Mouse (Mus musculus) liver, embryonic 13.5 days (tissue): ENCODE measurements around the gene Emc4. TPM values are rescaled to one million over a fixed set of nuclear protein-coding genes. Genes with fewer than 3 reads are reported as not detected.

Experiments used
- ATAC-seq: fragments of 200-750 bp; cut with Nextera tagmentation; 2 replicates; pipeline ENCODE4 v1.8.0; 2017; ENCODE audit warnings: low read depth, mild to moderate bottlenecking, moderate number of reproducible peaks, moderate library complexity
- DNase-seq: peaks from one replicate; pipeline ENCODE4 v3.0.0; 2022
- H3K27ac ChIP-seq: fragments of 300-500 bp; sonication (generic); 2 replicates; pipeline ENCODE4 v1.5.1; 2015; ENCODE audit warnings: moderate library complexity, mild to moderate bottlenecking, inconsistent platforms
- H3K27me3 ChIP-seq: fragments of 300-500 bp; sonication (generic); 2 replicates; pipeline ENCODE4 v1.6.1; 2015; ENCODE audit warnings: mild to moderate bottlenecking, inconsistent platforms
- H3K36me3 ChIP-seq: fragments of 300-500 bp; sonication (generic); 2 replicates; pipeline ENCODE4 v1.6.1; 2015; ENCODE audit warnings: mild to moderate bottlenecking, inconsistent platforms
- H3K4me1 ChIP-seq: fragments of 300-500 bp; sonication (generic); replicated peaks from 2 replicates; pipeline ENCODE4 v1.6.1; 2015; ENCODE audit warnings: inconsistent platforms
- H3K4me2 ChIP-seq: fragments of 300-500 bp; sonication (generic); 2 replicates; pipeline ENCODE4 v1.6.1; 2015; ENCODE audit warnings: inconsistent platforms, mild to moderate bottlenecking, moderate library complexity
- H3K4me3 ChIP-seq: fragments of 300-500 bp; sonication (generic); replicated peaks from 2 replicates; pipeline ENCODE4 v1.5.1; 2015; ENCODE audit warnings: mild to moderate bottlenecking, inconsistent platforms
- H3K9ac ChIP-seq: fragments of 300-500 bp; sonication (generic); 2 replicates; pipeline ENCODE4 v1.6.1; 2015; ENCODE audit warnings: mild to moderate bottlenecking, inconsistent platforms
- H3K9me3 ChIP-seq: fragments of 300-500 bp; sonication (generic); replicated peaks from 2 replicates; pipeline ENCODE4 v1.6.1; 2016; ENCODE audit warnings: inconsistent platforms
- WGBS: fragments of 180-500 bp; shearing (Covaris S2); methylation state at CpG from one replicate; pipeline ENCODE4 v1.1.7; 2015; ENCODE audit not compliant: insufficient replicate concordance; 5-methylcytosine and 5-hydroxymethylcytosine counted together
- polyA plus RNA-seq: library from polyadenylated mRNA; unstranded; fragments of >200 nt; fragmentation: Nextera tagmentation; extraction: Ambion mirVana; gene quantifications from 2 replicates; pipeline ENCODE4 v1.2.1, GENCODE M21; 2015

The Emc4 gene
- polyA plus RNA-seq, result 48.0 and 50.9 TPM in 2 replicates

GRCm38 (mm10) chr2:112367726-112368673 lies at the start of gene Emc4:
Emc4 (minus strand) TSS chr2:112368027.
- Histone ChIP-seq H3K27me3 (no peaks in the 10 kb centered on the region; the same call in 1 of the 2 replicates), H3K4me1 (peaks cover 23% of the 10 kb centered on the region), H3K27ac (peak within 1 kb of the TSS; percentile 77), H3K4me2 (peak within 1 kb of the TSS; percentile 80), H3K9me3 (no peaks in the 10 kb centered on the region), H3K4me3 (peak within 1 kb of the TSS; percentile 87), H3K36me3 (peaks cover 23% of the 10 kb centered on the region), H3K9ac (peak within 1 kb of the TSS; percentile 85)
- ATAC-seq (peak; percentile 85), DNase-seq (peak; percentile 82)
- WGBS, result under 1% methylated on average over 46 of the region's 46 CpGs

DNA sequence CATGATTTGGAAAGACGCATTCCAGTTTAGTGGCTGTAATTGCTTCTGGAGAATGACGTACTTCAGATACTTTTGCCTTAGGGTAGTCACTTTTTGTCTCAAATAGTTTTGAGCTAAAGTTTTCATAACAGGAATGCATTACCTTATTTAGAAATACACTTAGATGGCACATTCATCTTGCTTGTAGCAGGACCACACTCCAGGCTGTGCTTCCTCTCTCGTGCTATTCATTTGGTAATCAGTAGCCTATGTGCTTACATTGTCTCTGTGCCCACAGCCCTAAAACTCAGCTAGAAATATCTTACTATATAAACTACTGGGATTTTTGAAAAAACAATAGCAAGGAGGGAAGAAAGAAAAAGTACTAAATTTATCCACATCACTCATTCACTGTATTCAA lies 39.2 kb upstream of the Emc4 start:
- Histone ChIP-seq H3K9me3 (no peaks in the 10 kb centered on the region), H3K4me1 (no peaks in the 10 kb centered on the region), H3K36me3 (peaks cover 32% of the 10 kb centered on the region), H3K4me2 (no peak overlapping the region), H3K27me3 (no peaks in the 10 kb centered on the region), H3K27ac (no peak overlapping the region), H3K4me3 (no peak overlapping the region), H3K9ac (no peak overlapping the region)
- DNase-seq (no peak), ATAC-seq (no peak)
- 87% methylated on average over 3 of the region's 3 CpGs for WGBS

- WGBS, result 10% methylated on average over 1 of the region's 1 CpGs
- no peaks in the 10 kb centered on the region for H3K36me3 ChIP-seq
- H3K4me1 ChIP-seq, result peaks cover 15% of the 10 kb centered on the region
- H3K9me3 ChIP-seq, result no peaks in the 10 kb centered on the region
- ATAC-seq (no peak), DNase-seq (no peak)
- peak overlapping the region; percentile 13; the same call in 1 of the 2 replicates for H3K27ac ChIP-seq
- no peak overlapping the region for H3K9ac ChIP-seq
- no peak overlapping the region for H3K4me2 ChIP-seq
- no peak overlapping the region for H3K4me3 ChIP-seq
- H3K27me3 ChIP-seq, result no peaks in the 10 kb centered on the region
These were observed 28.8 kb upstream of the Emc4 start for GRCm38 (mm10) chr2:112396649-112397048.

DNA sequence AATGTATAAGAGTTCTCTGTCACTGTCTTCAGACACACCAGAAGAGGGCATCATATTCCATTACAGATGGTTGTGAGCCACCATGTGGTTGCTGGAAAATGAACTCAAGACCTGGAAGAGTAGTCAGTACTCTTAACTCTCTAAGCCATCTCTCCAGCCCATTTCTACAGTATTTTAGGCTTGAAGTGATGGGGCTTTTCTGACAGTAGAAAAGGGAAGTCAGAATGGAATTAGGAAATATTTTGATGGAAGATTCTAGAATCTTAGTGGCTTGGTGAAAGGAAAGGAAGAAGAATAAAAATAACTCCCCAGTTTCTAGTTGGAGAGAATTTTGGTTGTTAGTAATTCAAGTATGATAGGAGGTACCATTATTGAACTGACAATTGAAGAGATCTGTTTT lies 26.1 kb upstream of the Emc4 start:
- Histone ChIP-seq H3K4me3 (no peak overlapping the region), H3K36me3 (no peaks in the 10 kb centered on the region), H3K4me2 (no peak overlapping the region), H3K27ac (no peak overlapping the region), H3K9me3 (no peaks in the 10 kb centered on the region), H3K27me3 (no peaks in the 10 kb centered on the region), H3K4me1 (peaks cover 25% of the 10 kb centered on the region), H3K9ac (no peak overlapping the region)
- ATAC-seq (no peak), DNase-seq (no peak)

DNA sequence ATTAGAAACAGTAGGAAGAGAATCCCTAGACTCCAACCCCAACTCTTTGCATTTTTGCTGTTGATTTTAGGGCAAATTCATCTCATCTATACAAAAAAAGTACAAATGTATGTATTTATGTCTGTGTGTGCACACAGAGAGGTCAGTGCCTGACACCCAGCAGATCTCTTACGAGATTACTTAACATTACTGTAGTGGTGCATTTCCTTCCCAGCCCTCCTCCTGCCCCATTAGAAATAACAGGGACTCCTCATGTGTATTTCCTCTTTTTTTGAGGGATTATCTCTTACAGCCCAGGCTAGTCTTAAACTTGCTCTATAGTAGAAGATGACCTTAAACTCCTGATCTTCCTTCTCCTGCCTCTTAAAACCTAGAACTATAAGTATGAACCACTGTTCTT lies 24.9 kb upstream of the Emc4 start:
- H3K9ac ChIP-seq, result no peak overlapping the region
- H3K36me3 ChIP-seq, result no peaks in the 10 kb centered on the region
- no peak overlapping the region for H3K4me2 ChIP-seq
- no peak overlapping the region for H3K4me3 ChIP-seq
- ATAC-seq (no peak), DNase-seq (no peak)
- no peaks in the 10 kb centered on the region for H3K27me3 ChIP-seq
- no peak overlapping the region for H3K27ac ChIP-seq
- 43% methylated on average over 1 of the region's 1 CpGs for WGBS
- peaks cover 25% of the 10 kb centered on the region for H3K4me1 ChIP-seq
- H3K9me3 ChIP-seq, result no peaks in the 10 kb centered on the region

DNA sequence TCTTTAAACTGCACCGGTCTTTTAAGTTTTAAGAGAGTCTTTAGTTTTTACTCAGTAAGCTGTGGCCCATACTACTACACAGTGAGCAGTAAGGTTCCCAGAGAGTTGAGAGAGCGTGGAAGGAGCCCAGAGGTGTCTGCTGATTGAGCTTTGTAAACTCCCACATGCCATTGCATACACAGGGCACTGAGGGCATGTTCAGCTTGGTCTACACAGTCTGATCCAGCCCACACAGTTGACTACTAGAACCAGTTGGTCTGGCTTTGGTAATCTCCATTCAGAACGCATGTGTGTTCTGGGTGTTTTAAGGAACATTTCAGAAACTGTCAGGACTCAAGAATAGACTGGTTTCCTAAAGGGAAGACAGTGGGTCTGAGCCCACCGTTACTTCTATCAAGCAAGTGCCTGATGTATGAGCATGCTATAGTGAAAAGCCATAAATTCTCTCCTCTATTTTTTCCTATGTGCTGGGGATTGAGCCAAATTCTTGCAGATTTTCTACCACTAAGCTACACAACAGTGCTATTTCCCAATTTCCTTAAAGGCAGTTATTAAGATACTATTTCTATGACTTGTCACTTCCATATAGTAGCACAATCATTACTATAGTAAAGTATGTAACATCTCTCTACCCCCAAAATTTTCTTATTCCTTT lies 23.6 kb upstream of the Emc4 start:
- Histone ChIP-seq H3K27me3 (no peaks in the 10 kb centered on the region), H3K27ac (no peak overlapping the region; the same call in 1 of the 2 replicates), H3K4me3 (no peak overlapping the region), H3K4me2 (no peak overlapping the region), H3K9ac (no peak overlapping the region), H3K36me3 (no peaks in the 10 kb centered on the region), H3K9me3 (no peaks in the 10 kb centered on the region), H3K4me1 (peaks cover 23% of the 10 kb centered on the region)
- ATAC-seq (no peak), DNase-seq (no peak)
- WGBS, result 77% methylated on average over 4 of the region's 4 CpGs

DNA sequence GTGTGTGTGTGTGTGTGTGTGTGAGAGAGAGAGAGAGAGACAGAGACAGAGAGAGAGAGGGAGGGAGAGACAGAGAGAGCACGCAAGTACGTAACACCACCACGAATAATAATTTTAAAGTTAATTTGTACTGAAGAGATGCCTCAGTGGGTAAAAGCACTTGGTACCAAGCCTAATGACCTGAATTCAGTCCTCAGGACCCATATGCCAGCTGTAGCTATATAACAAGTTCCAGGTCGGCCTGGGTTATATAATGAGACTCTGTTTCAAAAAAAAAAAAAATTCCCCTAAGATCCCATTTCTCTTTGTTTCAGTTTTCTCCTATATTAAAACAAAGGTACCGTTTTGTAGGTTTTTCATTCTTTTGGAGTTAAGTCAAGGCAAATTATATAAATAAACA lies 23.0 kb upstream of the Emc4 start:
- H3K27me3 ChIP-seq, result no peaks in the 10 kb centered on the region
- H3K4me1 ChIP-seq, result peaks cover 18% of the 10 kb centered on the region
- no peak for ATAC-seq
- H3K4me3 ChIP-seq, result no peak overlapping the region
- H3K9me3 ChIP-seq, result no peaks in the 10 kb centered on the region
- no peak overlapping the region for H3K27ac ChIP-seq
- no peak overlapping the region for H3K4me2 ChIP-seq
- H3K9ac ChIP-seq, result no peak overlapping the region
- no peaks in the 10 kb centered on the region for H3K36me3 ChIP-seq
- 87% methylated on average over 5 of the region's 5 CpGs for WGBS
- no peak for DNase-seq

GRCm38 (mm10) chr2:112381219-112381618 lies 13.4 kb upstream of the Emc4 start:
- ATAC-seq (no peak), DNase-seq (no peak)
- Histone ChIP-seq H3K27ac (no peak overlapping the region), H3K4me3 (no peak overlapping the region), H3K4me1 (peaks cover 45% of the 10 kb centered on the region), H3K36me3 (no peaks in the 10 kb centered on the region), H3K4me2 (peak overlapping the region; percentile 78; the same call in 1 of the 2 replicates), H3K27me3 (no peaks in the 10 kb centered on the region), H3K9me3 (no peaks in the 10 kb centered on the region), H3K9ac (peak overlapping the region; percentile 7; the same call in 1 of the 2 replicates)
- WGBS, result 94% methylated on average over 1 of the region's 1 CpGs

DNA sequence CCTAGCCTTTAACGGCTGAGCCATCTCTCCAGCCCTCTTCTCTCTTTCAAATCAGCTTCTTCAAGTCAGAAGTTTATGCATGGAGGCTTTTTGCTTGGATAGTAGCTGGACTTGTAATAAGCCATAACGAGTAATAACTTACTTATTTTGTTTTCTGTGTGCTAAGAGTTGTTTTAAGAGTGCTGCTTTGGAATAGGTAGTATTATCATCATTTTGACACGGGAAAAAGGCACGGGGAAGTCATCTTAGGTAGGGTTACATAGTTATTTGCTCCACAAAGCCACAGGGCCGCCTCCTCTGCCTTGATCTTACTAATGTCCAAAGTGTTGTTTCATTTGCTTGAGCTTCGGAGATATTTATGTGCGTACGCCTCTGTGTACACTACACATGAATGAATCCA lies 12.3 kb upstream of the Emc4 start:
- ATAC-seq (no peak), DNase-seq (no peak)
- H3K4me2 ChIP-seq, result peak overlapping the region; percentile 78
- H3K36me3 ChIP-seq, result no peaks in the 10 kb centered on the region
- H3K4me3 ChIP-seq, result peak overlapping the region; percentile 97
- peak overlapping the region; percentile 97 for H3K9ac ChIP-seq
- peak overlapping the region; percentile 92 for H3K27ac ChIP-seq
- 34% methylated on average over 8 of the region's 8 CpGs for WGBS
- H3K9me3 ChIP-seq, result no peaks in the 10 kb centered on the region
- no peaks in the 10 kb centered on the region for H3K27me3 ChIP-seq
- peaks cover 42% of the 10 kb centered on the region for H3K4me1 ChIP-seq

GRCm38 (mm10) chr2:112378973-112379898 lies 11.4 kb upstream of the Emc4 start, which contains the start of gene Katnbl1:
Katnbl1 (plus strand) TSS chr2:112379211.
- peak; percentile 99 for ATAC-seq
- Histone ChIP-seq H3K27me3 (no peaks in the 10 kb centered on the region), H3K9ac (peak within 1 kb of the TSS; percentile 97), H3K4me1 (peaks cover 39% of the 10 kb centered on the region), H3K4me3 (peak within 1 kb of the TSS; percentile 97), H3K9me3 (no peaks in the 10 kb centered on the region), H3K4me2 (peak within 1 kb of the TSS; percentile 78), H3K36me3 (no peaks in the 10 kb centered on the region), H3K27ac (peak within 1 kb of the TSS; percentile 92)
- peak; percentile 92 for DNase-seq
- under 1% methylated on average over 63 of the region's 72 CpGs for WGBS

- ATAC-seq, result no peak
- no peak overlapping the region for H3K4me3 ChIP-seq
- peaks cover 10% of the 10 kb centered on the region for H3K4me1 ChIP-seq
- no peaks in the 10 kb centered on the region; the same call in 1 of the 2 replicates for H3K27me3 ChIP-seq
- H3K9ac ChIP-seq, result no peak overlapping the region
- WGBS, result 13% methylated on average over 5 of the region's 5 CpGs
- DNase-seq, result no peak
- H3K9me3 ChIP-seq, result no peaks in the 10 kb centered on the region
- H3K27ac ChIP-seq, result no peak overlapping the region
- no peaks in the 10 kb centered on the region for H3K36me3 ChIP-seq
- H3K4me2 ChIP-seq, result no peak overlapping the region
These were observed 6.8 kb upstream of the Emc4 start for GRCm38 (mm10) chr2:112374610-112375009.
